Mouse (Mus musculus): Measurements from ENCODE around the gene Rnf38. TPM values are rescaled to one million over a fixed set of nuclear protein-coding genes. Genes with fewer than 3 reads are reported as not detected.

The Rnf38 gene
- polyA plus RNA-seq, 1 experiment = not detected

- TF ChIP-seq CTCF (IDR thresholded peaks at IDR 0.05; ENCODE audit: insufficient read depth, low read depth, low read length) = no peak
- TF ChIP-seq POLR2A (IDR thresholded peaks at IDR 0.05; ENCODE audit: insufficient read depth, low read depth, low read length) = no peak
- H3K27ac ChIP-seq (ENCODE audit: insufficient read depth, low read depth, low read length) = no peak overlapping the region
- no peaks in the 10 kb centered on the region for H3K4me1 ChIP-seq (ENCODE audit: control insufficient read depth, insufficient read depth, low read length)
- 85% methylated on average over 1 of the region's 1 CpGs for WGBS
- no peak overlapping the region for H3K4me3 ChIP-seq (ENCODE audit: insufficient read depth, low read depth, low read length)
Observed at GRCm38 (mm10) chr4:44183862-44184261, 49.7 kb downstream of the Rnf38 start.

- WGBS = 48% methylated on average over 5 of the region's 5 CpGs
- Histone ChIP-seq H3K4me1 (ENCODE audit: control insufficient read depth, insufficient read depth, low read length) (no peaks in the 10 kb centered on the region), H3K27ac (ENCODE audit: insufficient read depth, low read depth, low read length) (no peak overlapping the region), H3K4me3 (ENCODE audit: insufficient read depth, low read depth, low read length) (no peak overlapping the region)
- no peak for TF ChIP-seq CTCF (IDR thresholded peaks at IDR 0.05; ENCODE audit: insufficient read depth, low read depth, low read length)
- no peak for TF ChIP-seq POLR2A (IDR thresholded peaks at IDR 0.05; ENCODE audit: insufficient read depth, low read depth, low read length)
Observed at GRCm38 (mm10) chr4:44179748-44180147, 53.8 kb downstream of the Rnf38 start.

GRCm38 (mm10) chr4:44173177-44173576 is 60.4 kb downstream of the Rnf38 start:
- Histone ChIP-seq H3K4me3 (ENCODE audit: insufficient read depth, low read depth, low read length) (no peak overlapping the region), H3K4me1 (ENCODE audit: control insufficient read depth, insufficient read depth, low read length) (no peaks in the 10 kb centered on the region), H3K27ac (ENCODE audit: insufficient read depth, low read depth, low read length) (no peak overlapping the region)
- WGBS = 0% methylated on average over 1 of the region's 1 CpGs
- no peak for TF ChIP-seq CTCF (IDR thresholded peaks at IDR 0.05; ENCODE audit: insufficient read depth, low read depth, low read length)
- TF ChIP-seq POLR2A (IDR thresholded peaks at IDR 0.05; ENCODE audit: insufficient read depth, low read depth, low read length) = no peak

- Histone ChIP-seq H3K4me3 (ENCODE audit: insufficient read depth, low read depth, low read length) (no peak overlapping the region), H3K27ac (ENCODE audit: insufficient read depth, low read depth, low read length) (no peak overlapping the region), H3K4me1 (ENCODE audit: control insufficient read depth, insufficient read depth, low read length) (no peaks in the 10 kb centered on the region)
- 46% methylated on average over 5 of the region's 5 CpGs for WGBS
- TF ChIP-seq POLR2A (IDR thresholded peaks at IDR 0.05; ENCODE audit: insufficient read depth, low read depth, low read length) = no peak
- no peak for TF ChIP-seq CTCF (IDR thresholded peaks at IDR 0.05; ENCODE audit: insufficient read depth, low read depth, low read length)
Observed at GRCm38 (mm10) chr4:44172676-44173075, 60.9 kb downstream of the Rnf38 start.

GRCm38 (mm10) chr4:44169884-44170283 is 63.7 kb downstream of the Rnf38 start:
- no peak for TF ChIP-seq POLR2A (IDR thresholded peaks at IDR 0.05; ENCODE audit: insufficient read depth, low read depth, low read length)
- TF ChIP-seq CTCF (IDR thresholded peaks at IDR 0.05; ENCODE audit: insufficient read depth, low read depth, low read length) = no peak
- Histone ChIP-seq H3K4me1 (ENCODE audit: control insufficient read depth, insufficient read depth, low read length) (no peaks in the 10 kb centered on the region), H3K27ac (ENCODE audit: insufficient read depth, low read depth, low read length) (no peak overlapping the region), H3K4me3 (ENCODE audit: insufficient read depth, low read depth, low read length) (no peak overlapping the region)
- 85% methylated on average over 3 of the region's 3 CpGs for WGBS

- WGBS = 12% methylated on average over 7 of the region's 7 CpGs
- no peaks in the 10 kb centered on the region for H3K4me1 ChIP-seq (ENCODE audit: control insufficient read depth, insufficient read depth, low read length)
- H3K4me3 ChIP-seq (ENCODE audit: insufficient read depth, low read depth, low read length) = no peak overlapping the region
- H3K27ac ChIP-seq (ENCODE audit: insufficient read depth, low read depth, low read length) = no peak overlapping the region
- TF ChIP-seq POLR2A (IDR thresholded peaks at IDR 0.05; ENCODE audit: insufficient read depth, low read depth, low read length) (no peak), CTCF (IDR thresholded peaks at IDR 0.05; ENCODE audit: insufficient read depth, low read depth, low read length) (no peak)
Observed at GRCm38 (mm10) chr4:44168816-44169215, 64.8 kb downstream of the Rnf38 start.

GRCm38 (mm10) chr4:44168231-44168647 is 65.3 kb downstream of the Rnf38 start:
- Histone ChIP-seq H3K4me3 (ENCODE audit: insufficient read depth, low read depth, low read length) (peak overlapping the region; percentile 49), H3K4me1 (ENCODE audit: control insufficient read depth, insufficient read depth, low read length) (no peaks in the 10 kb centered on the region), H3K27ac (ENCODE audit: insufficient read depth, low read depth, low read length) (no peak overlapping the region)
- WGBS = under 1% methylated on average over 21 of the region's 34 CpGs
- TF ChIP-seq CTCF (IDR thresholded peaks at IDR 0.05; ENCODE audit: insufficient read depth, low read depth, low read length) = no peak
- TF ChIP-seq POLR2A (IDR thresholded peaks at IDR 0.05; ENCODE audit: insufficient read depth, low read depth, low read length) = no peak

- Histone ChIP-seq H3K4me3 (ENCODE audit: insufficient read depth, low read depth, low read length) (peak overlapping the region; percentile 91), H3K4me1 (ENCODE audit: control insufficient read depth, insufficient read depth, low read length) (no peaks in the 10 kb centered on the region), H3K27ac (ENCODE audit: insufficient read depth, low read depth, low read length) (peak overlapping the region; percentile 5; the same call in 1 of the 2 replicates)
- TF ChIP-seq POLR2A (IDR thresholded peaks at IDR 0.05; ENCODE audit: insufficient read depth, low read depth, low read length) = no peak
- no peak for TF ChIP-seq CTCF (IDR thresholded peaks at IDR 0.05; ENCODE audit: insufficient read depth, low read depth, low read length)
- under 1% methylated on average over 91 of the region's 95 CpGs for WGBS
Observed at GRCm38 (mm10) chr4:44167397-44168121, 66.0 kb downstream of the Rnf38 start.

GRCm38 (mm10) chr4:44166702-44167396 is 66.7 kb downstream of the Rnf38 start:
- 6% methylated on average over 20 of the region's 20 CpGs for WGBS
- Histone ChIP-seq H3K4me1 (ENCODE audit: control insufficient read depth, insufficient read depth, low read length) (no peaks in the 10 kb centered on the region), H3K4me3 (ENCODE audit: insufficient read depth, low read depth, low read length) (peak overlapping the region; percentile 91), H3K27ac (ENCODE audit: insufficient read depth, low read depth, low read length) (no peak overlapping the region; the same call in 1 of the 2 replicates)
- TF ChIP-seq CTCF (IDR thresholded peaks at IDR 0.05; ENCODE audit: insufficient read depth, low read depth, low read length) = no peak
- TF ChIP-seq POLR2A (IDR thresholded peaks at IDR 0.05; ENCODE audit: insufficient read depth, low read depth, low read length) = no peak

All from olfactory bulb, adult 2 months (tissue).